Mouse (Mus musculus) right cerebral cortex, postnatal 25 days (tissue): ENCODE results near the gene Ppp1r14a.

Experiments
- DNase-seq: peaks from one replicate; pipeline ENCODE4 v3.0.0; 2022

Ppp1r14a gene

GRCm38 (mm10) chr7:29279924-29280323 is 9.2 kb upstream of the Ppp1r14a start:
- DNase-seq = no peak

- no peak for DNase-seq
Measured at GRCm38 (mm10) chr7:29280801-29281200, 8.3 kb upstream of the Ppp1r14a start.

DNA sequence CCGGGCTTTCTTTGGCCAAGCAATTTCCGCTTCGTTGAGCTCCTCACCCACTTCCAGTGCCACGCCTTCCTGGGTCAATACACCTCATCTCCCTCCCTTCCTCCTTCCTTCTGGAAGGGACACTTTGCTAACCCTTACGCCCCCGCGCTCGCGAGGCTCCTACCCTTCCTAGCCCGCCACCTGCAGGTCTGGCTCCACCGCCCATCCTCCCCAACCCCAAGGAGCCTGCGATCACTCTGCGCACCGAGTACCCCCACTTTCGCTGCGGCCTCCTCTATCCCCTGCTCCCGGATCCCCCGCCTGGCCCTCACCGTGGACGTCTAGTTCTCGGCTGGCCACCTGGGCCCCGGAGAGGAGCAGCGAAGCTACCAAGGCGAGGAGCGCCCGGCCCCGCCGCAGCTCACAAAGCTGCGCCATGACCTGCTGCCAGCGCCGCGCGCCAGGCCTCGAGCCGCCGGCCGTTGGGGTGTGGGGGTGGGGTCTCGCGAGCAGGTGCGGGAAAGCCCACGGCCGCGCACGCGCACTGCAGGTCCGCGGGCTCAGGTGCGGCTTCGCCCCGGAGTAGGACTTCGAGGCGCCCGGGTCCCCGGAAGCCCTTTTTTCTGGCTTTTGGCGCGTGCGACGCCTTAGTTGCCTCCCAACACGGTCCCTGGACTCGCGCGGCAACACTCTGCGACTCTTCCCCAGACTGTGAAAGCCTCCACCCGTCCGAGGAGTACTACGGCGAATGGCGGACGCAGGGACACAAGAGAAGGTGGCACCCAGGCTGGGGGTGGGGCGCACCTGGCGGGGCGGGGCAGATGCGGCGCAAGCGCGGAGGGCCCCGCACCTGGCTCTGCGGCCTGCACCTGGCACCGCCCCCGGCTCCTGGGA is 7.7 kb upstream of the Ppp1r14a start, which contains the start of gene Spint2:
TSS of gene Spint2 (minus strand) at position 712 of the 873 bp plus-strand sequence.
- DNase-seq = peak; percentile 58

DNA sequence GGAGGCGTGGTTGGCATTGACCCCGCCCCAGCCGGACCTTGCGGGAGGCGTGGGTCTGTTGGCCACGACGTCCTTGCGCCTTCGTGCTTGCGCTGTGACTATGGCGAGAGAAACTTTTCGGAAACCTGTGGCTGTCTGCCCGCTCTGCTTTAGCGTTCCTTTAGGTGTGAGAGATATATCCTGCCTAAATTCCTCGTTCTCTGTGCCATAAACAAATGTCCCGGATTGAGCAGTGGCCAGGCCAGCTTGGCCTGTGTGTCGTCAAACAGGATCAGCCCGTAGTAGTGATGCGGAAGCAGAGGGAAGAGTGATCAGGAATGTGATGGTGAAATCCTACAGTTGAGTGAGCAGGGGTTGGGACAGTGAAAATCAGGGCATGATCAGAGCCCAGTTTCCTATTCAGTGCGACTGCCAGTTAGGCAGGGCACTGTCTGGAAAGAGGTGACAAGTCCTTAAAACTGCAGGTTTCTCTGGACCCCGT is 7.0 kb upstream of the Ppp1r14a start:
- no peak for DNase-seq

DNA sequence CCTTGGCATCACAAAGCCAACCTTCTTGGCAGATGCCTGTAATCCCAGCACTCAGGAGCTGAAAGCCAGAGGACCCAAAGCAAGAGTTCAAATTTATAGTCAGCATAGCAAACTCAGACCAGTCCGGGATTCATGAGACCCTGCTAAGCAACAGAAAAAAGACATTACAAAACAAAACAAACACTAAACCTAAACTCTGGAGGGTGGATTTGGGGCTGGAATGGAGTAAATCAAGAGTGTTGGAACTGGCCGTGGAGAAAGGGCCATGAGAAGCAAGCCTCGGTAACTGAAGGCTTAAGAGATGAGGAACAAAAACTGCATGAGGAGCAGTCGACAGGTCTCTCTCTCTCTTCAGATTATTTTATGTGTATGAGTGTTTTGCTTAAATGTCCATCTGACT is 5.2 kb upstream of the Ppp1r14a start:
- no peak for DNase-seq

- no peak for DNase-seq
Measured at GRCm38 (mm10) chr7:29284523-29284922, 4.6 kb upstream of the Ppp1r14a start.

- no peak for DNase-seq
Measured at GRCm38 (mm10) chr7:29287481-29287880, 1.6 kb upstream of the Ppp1r14a start.

- DNase-seq = no peak
Measured at GRCm38 (mm10) chr7:29288079-29288478, 1.0 kb upstream of the Ppp1r14a start.

DNA sequence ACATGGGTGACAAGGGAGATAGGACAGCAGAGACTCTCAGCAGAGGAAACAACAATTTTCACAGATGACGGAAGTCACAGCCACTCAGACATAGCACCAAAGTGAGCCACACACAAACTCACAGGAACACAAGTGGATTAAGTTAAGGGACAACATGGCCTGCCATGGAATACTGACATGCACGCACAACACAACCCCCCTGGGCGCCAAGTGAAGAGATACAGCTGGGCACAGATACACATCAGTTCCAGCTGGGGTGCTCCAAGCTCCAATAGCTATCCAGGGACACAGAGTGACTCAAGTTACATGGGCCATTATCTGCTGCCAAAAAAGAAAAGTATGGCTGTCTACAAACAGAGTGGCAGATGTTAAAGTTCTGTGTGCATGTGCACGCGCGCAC is 748 bp downstream of the Ppp1r14a start:
- no peak for DNase-seq

GRCm38 (mm10) chr7:29290691-29291485 is 1.8 kb downstream of the Ppp1r14a start:
- DNase-seq = no peak

DNA sequence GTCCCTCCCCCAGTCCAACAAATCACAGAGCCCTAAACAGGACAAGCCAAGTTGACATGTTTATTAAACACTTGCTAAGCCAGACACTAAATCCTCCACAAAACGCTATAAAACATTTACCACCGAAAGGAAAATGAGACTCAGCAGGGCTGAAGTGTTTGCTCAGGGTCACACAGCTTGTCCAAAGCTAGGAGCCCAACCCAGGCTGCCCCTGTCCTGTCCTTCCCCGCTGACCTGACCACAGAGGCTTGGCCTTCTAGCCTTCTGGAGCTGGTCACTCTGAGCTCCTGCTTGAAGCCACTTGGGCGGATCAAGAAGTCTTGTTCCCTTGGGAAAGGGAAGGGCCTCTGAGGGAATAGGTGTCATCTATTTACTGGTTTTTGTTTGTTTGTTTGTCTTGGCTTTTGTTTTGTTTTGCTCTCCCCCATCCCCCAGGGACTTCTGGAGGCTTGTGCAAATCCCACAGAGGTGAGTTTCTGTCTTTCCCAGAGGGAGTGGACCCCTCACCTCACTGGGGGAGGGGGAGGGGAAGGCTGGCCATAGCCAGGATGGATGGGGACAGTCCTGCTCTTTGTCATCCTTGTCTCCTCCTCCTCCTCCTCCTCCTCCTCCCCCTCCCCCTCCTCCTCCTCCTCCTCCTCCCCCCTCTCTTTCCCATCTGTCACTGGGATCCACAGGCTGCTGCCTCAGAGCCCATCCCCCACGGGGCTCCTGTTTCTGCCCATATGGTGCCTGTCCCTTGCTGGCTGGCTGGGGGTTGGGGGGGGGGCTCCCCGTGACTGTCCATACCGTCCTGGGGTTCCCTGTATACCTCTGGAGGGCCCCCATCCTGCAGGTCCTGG is 2.7 kb downstream of the Ppp1r14a start:
- DNase-seq = no peak

GRCm38 (mm10) chr7:29292458-29293098 is 3.5 kb downstream of the Ppp1r14a start:
- DNase-seq = no peak

DNA sequence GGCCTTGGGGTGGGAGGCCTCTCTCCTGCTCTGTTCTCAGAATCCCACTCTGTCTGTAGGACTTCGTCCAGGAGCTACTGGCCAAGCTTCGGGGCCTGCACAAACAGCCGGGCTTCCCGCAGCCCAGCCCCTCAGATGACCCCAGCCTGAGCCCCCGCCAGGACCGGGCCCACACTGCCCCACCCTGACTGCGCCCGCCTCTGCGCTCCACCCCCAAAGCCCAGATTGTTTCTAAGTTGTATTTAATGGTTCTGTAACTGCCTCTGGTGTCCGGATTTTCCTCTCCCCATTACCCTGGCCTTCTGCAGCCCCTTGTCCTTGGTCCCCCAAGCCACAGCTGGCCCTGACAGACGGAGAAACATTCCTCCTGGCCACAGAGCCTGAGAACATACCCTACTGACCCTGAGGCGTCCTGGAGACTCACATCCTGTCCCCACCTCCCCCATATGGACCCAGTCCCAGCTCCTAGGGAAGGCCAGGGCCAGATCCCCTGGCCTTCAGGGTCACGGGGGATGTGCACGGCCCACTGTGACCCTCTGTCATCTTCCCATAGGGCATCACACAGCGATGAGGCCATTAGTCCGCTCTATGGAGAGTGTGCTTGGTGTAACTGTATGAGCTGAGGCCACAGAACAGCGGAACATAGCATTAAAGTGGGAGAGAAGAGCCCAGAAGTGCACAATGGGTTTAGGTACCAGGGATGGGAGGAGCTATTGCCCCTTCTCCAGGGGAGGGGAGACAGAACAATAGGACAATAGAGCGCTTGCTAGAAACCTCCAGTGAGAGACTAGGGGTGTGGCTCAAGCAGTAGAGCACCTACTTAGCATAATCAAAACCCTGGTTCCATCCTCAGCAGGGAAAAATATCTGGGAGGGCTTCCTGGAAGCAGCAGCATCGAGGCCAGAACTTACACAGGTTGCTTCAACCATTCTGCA is 4.3 kb downstream of the Ppp1r14a start:
- no peak for DNase-seq

- no peak for DNase-seq
Measured at GRCm38 (mm10) chr7:29294111-29294761, 5.1 kb downstream of the Ppp1r14a start.

GRCm38 (mm10) chr7:29295861-29296647 is 6.9 kb downstream of the Ppp1r14a start:
- DNase-seq = no peak

GRCm38 (mm10) chr7:29296998-29297397 is 7.9 kb downstream of the Ppp1r14a start:
- DNase-seq = no peak

GRCm38 (mm10) chr7:29301127-29301566 is 12.0 kb downstream of the Ppp1r14a start:
- peak; percentile 55 for DNase-seq

- DNase-seq = no peak
Measured at GRCm38 (mm10) chr7:29302641-29303040, 13.5 kb downstream of the Ppp1r14a start.

DNA sequence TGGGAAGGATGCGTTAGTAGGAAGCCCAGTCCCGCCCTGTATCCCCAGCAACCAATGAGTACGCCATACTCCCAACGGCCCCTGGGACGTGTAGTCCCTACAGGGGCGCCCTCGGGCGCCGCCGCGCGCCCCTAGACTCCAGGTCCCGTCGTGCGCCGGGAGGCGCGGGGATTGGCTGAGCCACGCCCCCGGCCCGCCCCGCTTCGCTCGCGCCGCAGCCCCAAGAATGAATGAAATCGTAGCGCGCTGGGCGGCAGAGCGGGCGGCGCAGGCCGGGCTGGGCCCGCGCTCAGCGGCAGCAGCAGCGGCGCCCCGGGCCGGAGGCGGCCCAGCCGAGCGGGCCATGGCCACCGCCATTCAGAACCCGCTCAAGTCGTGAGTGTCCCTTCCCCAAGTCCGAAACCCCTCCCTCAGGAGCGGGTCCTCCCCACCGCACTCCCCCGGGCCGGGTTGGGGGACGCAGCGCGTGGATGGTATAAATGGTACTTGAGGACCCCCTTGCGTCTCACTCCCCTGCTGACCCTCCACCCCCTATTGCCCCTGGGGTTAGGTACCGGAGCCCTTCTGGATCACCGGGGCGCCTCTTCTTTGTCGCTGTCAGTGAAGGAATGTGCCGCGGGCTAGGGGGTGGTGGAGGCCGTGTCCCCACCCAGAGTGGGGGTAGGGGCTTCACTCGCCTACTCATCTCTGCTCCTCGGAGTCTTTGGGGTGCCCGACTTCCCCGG is 14.8 kb downstream of the Ppp1r14a start, which contains the start of gene Dpf1:
TSS of gene Dpf1 (plus strand) at position 214 of the 725 bp plus-strand sequence.
- peak; percentile 93 for DNase-seq
